Mouse (Mus musculus): Measurements from ENCODE around the gene Sp7. TPM values are rescaled to one million over a fixed set of nuclear protein-coding genes. Genes with fewer than 3 reads are reported as not detected.

Gene Sp7
- polyA plus RNA-seq, 3 experiments from 2014 or later = not detected

DNA sequence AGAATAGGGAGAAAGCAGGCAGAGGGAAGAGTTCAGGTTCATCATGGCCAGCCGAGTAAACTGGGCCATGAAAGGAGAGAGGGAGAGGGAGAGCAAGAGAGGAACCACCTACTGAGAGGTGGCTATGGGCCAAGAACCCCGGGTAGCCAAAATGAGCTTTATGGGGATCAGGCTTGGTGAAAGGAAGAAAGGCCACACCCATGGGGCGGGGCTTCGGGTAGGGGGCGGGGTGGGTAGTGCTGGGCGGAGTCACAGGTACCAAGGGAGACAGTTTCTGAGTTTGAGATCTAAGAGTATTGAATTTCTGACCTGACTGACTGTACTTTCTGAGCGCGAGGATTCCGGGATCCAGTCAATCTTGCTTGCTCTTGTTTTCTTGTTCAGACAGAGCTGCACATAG, 19.7 kb upstream of the Sp7 start:
- ATAC-seq = no peak

DNA sequence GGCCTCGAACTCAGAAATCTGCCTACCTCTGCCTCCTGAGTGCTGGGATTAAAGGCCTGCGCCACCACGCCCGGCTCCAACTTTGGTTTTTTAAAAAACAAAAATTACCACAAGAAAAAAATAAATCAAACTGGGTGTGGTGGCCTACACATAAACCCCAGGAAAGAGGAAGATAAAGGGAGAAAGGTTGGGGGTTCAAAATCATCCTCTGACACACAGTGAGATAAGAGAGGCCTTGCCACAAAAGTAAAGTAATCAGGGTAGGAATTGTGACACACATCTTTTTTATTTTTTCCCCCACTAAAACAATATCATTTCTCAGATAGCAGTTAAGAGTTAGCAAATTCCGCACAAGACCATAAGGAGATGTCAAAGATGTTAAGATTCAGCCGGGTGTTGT, 16.7 kb upstream of the Sp7 start:
- no peak for ATAC-seq

DNA sequence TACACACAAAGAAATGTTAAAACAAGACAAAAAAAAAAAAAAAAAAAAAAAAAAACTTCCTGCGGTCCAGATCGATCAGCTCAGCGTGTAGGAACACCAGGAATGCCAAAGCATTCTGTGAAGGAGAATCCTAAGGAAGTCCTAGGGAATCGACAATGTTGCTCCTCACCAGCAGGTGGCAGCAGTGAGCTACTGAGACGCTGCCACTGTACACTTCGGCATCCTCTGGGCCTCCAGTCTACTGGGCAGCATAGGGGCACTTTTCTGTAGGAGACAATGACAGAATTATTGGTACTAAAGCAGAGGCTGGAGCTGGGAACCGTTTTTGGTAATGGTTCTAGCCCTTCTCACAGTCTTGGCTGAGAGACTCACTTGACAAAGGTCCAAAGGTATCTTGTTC, 14.6 kb upstream of the Sp7 start:
- ATAC-seq = peak; percentile 55

DNA sequence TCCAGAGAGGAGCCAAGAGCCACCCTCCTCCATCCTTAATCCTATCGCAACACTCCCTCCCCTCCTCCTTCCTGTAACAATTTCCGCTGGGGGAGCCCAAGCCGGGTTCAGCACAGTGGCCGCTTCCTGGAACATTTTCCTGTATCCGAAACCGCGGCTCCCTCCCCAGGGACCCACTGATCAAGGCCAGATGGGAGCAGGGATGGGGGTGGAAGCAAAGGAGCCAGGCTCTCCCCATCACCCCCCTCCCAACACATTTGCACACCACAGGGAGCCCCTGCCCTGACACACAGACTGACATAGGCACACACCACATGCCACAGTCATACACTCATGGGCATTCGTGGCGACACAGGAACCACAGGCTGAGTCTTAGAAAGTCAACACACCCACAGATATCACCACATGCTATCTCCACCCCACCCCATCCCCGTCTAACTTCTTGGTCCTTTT, 10.9 kb upstream of the Sp7 start:
- ATAC-seq = peak; percentile 49

DNA sequence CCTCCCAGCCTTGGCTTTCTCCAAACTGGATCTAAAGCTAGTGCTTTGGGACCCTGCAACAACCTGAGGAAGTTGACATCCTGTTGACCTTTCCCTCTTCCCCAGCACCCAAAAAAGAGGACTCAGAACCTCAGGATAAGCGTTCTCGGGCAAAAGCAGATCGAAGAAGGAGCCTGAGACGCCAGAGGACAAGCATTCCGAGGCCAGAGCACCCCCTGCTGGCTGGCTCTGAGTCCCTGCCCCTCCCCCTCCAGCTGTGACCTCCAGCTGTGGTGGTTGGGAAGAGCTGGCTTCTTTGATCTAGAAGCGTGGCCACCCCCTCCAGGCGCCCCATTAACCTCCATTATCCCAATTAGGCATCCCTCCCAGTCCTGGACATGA, 10.2 kb upstream of the Sp7 start:
- ATAC-seq = peak; percentile 55

DNA sequence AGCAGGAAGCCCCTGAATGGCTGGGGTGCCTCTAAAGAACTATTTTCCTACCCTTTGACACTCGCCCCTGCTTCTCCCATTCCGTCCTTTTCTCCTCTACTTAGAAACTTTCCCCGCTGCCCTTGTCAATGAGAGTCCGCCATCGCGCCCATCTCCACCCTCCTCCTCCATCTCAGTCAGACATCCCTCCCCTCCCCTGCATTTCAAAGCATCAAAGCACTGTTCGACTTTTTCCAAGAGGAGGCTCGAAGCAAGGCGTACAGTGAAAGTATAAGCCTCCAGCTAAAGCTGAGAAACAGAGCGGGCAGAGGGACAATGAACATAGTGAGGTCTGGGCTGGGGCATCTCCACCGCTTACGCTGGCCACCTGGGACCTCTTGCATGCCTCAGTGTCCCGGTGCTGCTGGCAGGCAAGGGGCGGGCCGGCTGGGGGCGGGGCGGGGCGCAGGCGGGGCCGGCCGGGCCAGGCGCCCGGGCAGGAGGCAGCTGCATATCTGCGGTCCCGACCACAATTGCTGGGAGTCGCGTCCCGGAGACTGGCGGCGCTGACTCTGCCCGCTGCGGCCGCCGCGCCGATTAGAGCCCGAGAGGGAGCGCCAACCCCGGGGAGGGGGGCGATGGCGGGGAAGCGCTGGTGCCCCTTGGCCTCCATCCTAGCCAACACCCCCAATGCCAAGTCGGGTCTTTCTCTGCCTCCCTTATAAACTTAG, 9.6 kb upstream of the Sp7 start:
- peak; percentile 53 for ATAC-seq

DNA sequence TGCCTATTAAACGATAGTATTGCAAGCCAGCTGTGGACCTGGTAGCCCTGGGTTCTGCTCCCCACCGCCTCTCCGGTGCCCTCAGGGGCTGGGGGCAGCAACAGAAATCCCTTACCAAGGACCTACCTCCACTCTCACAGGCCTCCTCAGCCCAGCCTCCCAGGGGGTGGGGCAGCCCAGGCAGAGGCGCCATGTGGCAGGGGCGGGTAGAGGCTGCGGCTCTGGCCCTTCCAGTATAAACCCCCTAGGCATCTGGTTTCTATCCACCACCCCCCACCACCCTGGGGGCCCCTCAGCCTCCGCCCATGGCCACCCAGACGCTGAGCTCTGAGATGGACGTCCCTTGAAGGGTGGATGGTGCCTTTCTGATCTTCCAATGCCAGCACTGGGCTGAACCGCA, 3.7 kb upstream of the Sp7 start:
- ATAC-seq = no peak

DNA sequence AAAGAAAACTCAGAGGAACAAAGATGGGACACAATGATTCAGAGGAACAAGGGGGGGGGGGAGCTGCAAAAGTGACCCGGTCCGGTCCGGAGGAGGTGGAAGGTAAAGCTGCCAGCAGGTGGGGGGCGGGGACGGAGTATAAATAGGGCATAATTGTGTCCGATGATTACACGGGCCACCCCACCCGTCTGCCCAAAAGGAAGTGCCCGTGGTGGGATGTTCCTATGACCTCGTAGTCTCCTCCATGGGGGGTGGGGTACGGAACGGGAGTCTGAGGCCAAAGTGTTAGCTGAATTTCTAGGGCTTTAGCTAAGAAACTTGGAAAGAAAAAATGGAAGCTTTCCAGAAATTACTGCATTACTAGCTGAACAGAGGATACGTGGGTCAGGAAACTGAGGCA, 3.0 kb upstream of the Sp7 start:
- ATAC-seq = no peak

DNA sequence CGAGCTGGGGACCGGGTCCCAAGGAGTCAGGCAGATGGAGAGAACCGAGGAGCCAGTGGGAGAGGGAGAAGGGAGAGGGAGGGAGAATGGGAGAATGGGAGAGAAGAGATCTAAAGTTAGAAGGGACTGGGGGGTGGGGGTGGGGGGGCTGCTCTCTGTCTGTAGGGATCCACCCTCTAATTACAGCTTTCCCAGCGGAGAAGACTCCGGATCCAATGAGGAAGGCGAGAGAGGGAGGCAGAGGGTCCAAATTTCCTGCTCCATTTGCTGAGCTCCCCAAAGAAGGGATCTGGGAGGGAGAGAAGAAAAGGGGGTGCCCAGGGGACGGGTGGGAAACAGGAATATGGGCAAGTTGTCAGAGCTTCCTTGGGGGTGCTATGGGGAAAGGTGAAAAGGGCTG, 744 bp downstream of the Sp7 start:
- no peak for ATAC-seq

DNA sequence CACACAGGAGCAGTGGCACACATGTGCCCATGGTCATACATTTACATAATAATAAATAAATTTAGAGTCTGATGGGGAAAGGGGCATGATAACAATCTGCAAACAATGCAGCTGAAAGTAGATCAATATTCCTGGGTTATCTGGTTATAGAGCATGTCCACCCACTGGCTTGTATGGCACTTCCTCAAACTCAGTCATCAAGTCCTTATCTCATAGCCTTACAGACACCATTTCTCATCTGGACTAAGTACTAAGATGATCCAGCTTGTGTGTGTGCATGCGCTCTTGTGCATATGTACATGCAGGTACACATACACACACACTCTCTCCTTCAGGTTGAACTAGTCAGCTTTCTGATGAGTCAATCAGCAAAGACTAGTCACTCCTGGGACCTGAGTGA, 2.3 kb downstream of the Sp7 start:
- no peak for ATAC-seq

DNA sequence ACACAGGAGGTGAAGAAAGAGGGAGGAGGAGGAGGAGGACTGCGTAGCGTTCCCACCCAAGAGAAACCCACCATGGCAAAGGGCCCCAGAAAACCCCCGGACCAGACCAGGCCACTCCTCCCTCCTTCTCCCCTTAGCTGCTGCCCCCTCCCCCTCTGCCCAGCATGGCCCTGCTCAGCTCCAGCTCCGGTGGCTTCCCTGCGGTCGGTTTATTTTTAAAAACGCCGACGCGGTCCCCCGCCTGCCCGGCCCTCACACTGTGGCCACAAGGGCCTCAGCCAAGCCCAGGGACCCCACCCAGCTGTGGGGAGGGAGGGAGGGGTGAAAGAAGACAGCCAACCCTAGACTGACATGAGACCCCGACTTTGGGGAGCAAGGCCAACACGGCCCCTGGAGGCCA, 4.3 kb downstream of the Sp7 start:
- no peak for ATAC-seq

DNA sequence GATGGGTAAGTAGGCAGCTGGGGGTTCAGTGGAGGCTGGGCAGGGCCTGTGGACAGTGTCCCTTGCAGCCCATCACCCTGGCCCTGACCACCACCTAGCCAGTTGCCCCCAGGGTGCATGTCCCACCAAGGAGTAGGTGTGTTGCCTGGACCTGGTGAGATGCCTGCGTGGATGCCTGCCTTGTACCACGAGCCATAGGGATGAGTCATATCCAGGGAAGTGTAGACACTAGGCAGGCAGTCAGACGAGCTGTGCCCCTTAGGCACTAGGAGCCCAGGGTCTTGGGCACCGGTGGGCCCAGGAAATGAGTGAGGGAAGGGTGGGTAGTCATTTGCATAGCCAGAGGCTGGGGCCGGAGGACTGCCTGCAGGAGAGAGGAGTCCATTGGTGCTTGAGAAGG, 8.1 kb downstream of the Sp7 start:
- ATAC-seq = no peak

DNA sequence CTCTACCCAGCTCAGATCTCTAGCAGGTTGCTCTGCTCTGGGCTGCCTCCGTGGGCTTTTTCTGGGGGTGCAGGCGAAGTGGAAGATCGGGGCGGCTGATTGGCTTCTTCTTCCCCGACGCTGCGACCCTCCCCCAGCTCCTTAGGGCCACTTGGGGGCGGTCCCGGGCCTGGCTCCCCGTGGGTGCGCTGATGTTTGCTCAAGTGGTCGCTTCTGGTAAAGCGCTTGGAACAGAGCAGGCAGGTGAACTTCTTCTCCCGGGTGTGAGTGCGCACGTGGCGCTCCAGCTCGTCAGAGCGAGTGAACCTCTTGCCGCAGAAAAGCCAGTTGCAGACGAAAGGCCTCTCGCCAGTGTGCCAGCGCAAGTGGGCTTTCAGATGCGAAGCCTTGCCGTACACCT, 8.9 kb downstream of the Sp7 start:
- ATAC-seq = no peak

DNA sequence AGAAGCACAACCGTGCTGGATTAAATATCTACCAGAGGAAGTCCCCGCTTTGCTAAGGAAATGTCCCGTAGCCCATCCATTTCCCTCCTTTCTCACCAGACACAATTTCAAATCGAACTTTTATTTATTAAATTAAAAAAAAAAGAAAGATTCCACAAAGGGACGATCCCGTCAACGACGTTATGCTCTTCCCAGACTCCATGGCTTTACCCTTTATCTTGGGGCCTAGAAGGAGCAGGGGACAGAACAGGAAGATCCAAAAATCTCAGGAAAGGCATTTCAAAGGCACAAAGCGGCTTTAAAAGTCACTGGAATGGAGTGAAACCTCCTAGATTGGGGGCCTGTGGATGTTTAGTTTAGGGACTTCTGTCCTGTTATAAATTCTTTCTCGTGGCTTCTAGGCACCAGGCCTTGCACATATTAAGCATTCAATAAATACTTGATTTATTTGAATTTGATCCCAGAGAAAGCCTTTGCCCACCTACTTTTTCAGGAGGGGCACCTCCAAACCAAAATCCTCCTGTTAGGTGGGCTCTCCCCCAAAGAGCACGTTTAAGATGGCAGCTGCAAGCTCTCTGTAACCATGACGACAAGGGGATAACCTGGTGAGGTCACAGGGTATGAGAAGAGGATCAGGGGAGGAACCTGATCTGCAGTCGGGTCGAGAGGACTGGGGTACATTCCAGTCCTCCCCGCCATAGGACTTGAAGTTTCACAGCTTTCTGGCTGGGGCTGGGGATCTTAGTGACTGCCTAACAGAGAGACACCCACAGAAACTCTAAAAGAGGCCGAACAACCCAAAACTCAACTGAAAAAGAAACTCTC, 10.3 kb downstream of the Sp7 start:
- ATAC-seq = no peak

DNA sequence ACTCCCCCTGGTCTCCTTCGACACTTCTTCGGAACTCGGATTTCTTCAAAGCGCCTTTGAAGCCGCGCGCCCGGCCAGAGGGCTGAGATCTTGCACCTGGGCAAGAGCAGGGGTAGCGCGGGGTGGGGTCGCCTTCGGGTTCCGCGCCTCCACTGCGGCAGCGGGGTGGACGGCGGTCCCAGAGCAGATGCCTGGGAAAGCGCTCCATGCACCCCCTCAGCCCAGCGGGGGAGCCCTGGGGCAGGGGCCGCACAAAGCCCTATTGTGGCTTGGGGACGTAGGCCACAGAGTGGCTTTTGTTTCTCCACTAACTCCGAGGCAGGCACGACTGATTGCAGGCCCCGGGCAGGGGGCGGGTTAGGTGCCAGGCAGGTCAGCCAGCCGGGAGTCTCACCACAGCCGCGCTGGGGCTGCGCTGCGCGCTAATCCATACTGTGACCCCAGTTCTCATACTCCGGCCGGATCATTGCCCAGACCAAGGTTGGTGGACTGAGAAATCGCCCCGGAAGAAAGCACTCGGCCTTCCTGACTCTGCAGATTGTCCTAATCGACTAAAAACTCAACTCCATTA, 11.0 kb downstream of the Sp7 start:
- ATAC-seq = no peak

DNA sequence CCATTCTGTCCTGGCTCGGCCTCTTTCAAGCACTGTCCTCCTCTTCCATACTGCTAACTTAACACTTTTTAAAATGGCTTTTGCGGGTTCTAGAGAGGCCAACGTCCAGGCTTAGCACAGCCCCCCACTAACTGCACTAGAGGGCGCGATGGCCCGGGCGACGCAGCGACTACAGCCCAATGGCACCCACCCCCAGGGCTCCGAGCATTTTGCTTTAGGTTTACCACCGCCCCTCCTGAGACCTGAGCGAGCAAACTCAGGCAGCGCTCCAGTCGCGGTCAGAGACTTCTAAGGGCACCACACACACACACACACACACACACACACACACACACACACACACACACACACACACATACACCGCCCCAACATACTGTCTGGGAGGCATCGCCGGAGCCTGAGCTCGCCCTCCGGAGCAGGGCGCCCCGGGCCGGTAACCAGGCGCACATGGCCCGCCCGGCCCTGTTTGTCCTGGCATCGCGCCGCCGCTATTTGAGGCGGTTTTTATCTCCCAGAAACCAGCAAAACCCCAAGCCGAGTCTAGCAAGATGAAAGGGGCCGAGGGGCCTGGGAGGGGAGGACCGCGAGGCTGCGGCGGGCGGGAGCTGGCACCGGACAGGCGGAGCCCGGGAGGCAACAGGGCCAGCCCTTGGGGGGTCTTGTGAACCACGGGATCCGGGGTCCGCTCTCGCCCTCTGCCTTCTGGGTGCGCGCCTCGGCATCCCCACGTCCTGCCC, 11.7 kb downstream of the Sp7 start:
- ATAC-seq = no peak

DNA sequence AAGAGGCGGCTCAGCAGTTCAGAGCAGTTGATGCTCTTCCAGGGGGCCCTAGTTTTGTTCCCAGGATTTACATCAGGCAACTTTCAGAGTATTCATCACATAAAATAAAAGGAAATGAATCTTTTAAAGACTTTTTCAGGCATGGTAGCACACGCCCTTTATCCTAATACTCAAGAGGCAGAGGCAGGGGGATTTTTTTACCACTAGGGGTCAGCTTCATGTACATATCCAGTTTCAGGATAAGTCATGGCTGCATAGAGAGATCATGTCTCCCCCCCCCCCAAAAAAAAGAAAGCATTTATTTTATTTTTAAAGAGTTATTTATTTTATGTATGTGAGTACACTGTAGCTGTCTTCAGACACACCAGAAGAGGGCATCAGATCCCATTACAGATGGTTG, 13.0 kb downstream of the Sp7 start:
- ATAC-seq = no peak

DNA sequence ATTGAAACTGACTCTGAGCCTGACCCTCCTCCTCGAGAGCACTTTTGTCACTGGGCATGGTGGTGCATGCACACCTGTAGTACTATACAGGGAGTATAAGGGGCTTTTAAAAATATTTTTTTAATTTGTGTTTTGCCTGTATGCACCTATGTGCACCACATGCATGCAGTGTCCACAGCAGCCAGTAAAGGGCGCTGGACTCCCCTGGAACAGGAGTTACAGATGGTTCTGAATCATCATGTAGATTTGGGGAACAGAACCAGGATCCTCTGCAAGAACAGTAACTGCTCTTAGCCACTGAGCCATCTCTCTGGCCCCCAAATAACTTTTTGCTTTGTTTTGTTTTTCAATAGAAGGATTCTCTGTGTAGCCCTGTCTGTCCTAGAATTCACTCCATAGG, 14.8 kb downstream of the Sp7 start:
- no peak for ATAC-seq

DNA sequence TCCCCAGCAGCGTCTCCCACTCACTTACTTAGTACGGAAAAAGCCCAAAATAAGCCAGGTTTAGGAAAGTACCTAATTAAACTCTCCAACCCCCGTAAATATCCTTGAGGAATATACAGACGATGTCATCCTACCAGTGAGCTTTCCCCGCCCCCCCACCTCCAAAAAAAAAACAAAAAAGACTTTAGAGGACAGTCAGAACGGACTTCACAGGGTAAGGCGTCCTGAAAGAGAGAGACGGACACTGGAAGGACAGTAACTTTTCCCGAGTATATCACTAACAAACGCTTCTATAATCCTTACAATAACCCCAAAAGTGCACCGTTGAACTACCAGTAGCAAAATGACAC, 16.1 kb downstream of the Sp7 start:
- ATAC-seq = no peak

DNA sequence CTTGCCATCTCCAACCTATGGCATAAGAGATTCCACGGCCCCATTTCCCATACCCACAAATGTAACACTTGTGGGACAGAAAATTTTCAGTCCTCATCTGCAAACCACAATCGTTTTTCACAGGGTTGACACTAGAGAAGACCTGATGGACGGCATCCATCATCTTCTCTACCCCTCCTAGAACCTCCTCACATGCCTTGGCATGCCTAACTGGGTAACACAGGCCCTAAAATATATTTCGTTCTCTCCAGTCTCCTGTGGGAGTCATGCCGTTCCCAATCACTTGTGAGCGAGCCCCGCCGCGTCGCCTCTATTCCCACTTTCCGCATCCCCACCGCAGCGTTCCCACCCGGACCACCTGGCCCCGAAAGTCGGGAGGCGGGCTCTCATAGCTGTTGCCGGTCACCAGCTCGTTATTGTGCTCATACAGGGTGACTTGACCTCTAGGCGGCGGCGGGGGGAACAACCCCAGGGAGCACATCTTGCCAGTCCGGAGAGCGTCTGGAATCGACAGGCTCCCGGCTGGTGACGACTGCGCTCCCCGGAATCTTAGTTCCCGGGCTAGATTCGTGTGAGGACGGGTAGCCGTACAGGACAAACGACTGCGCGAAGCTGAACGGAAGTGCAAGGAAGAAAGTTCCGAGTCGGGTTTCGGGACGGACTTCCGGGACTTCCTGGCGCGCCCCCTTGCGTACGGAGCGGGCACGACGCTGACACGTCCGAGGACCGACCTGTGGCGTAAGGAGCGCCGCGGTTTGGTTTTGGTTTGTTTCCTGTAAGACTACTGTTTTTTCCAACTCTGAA, 16.6 kb downstream of the Sp7 start, which contains the start of gene Aaas:
Gene Aaas (minus strand): TSS at position 634 of the 804 bp plus-strand sequence.
- ATAC-seq = peak; percentile 98

DNA sequence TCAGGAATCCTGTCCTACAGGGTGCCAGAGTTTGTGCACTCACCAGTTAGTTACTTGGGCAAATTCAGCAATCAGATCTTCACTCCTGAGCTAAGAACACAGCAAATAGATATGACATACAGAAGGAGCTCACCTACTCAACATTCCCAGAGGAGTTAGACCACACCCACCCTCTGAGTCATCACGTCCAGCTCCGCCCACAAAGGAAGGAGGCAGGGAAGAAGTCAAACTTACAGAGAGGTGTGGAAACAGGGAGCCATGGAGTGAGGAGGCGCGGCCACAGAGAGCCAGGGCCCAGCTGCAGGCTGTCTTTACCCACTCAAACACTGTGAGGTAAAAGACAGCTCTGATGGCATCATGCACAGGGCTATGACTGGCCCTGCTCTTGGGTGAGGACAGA, 20.5 kb downstream of the Sp7 start:
- no peak for ATAC-seq

DNA sequence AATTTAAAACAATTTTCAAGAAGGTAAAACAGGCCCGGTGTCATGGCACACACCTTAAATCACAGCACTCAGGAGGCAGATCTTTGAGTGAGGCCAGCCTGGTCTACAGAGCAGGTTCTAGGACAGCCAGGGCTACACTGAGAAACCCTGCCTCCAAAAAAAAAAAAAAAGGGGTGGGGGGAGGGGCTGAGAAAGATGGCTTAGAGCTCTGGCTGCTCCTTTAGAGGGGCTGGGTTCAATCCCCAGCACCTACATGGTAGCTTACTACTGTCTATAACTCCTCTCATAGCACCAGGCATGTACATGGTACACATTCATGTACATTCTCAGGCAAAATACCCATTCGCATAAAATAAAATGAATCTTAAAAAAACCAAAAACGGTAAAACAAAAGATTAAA, 22.5 kb downstream of the Sp7 start:
- ATAC-seq = no peak
